Mouse (Mus musculus) gastrocnemius, postnatal 14 days (tissue): ENCODE data around the gene Abcf2. TPM values are rescaled to one million over a fixed set of nuclear protein-coding genes. Genes with fewer than 3 reads are reported as not detected.

Source experiments
- DNase-seq: peaks from one replicate; pipeline ENCODE4 v3.0.0; 2021; ENCODE audit warnings: mixed read lengths
- intact Hi-C: fragments of 180-260 bp; cut with DNase I; formaldehyde crosslinking; loops from one replicate; pipeline ENCODE4 v1.15.1; 2025; ENCODE audit warnings: low total_unique reads
- long read RNA-seq, 2 experiments: library from polyadenylated mRNA; stranded (forward); transcript quantifications; one replicate each; pipeline ENCODE4 v2.0.0; 2021
- total RNA-seq, 2 experiments: library from RNA; stranded (reverse); gene quantifications; 2 replicates each; pipeline ENCODE4 v1.2.3; 2021

Abcf2 gene
- total RNA-seq = 10 to 100 TPM; 78.5 to 84.4 TPM
- long read RNA-seq, experiment 1, transcript Abcf2-201 (14 exons, 2,569 nt) = major isoform, 178 of 230 reads
- long read RNA-seq, experiment 1, partial matches to known transcripts = 25 of 230 reads
- long read RNA-seq, experiment 1, other reads (novel, unspliced or antisense) = 27 of 230 reads
- long read RNA-seq, experiment 2, transcript Abcf2-201 (14 exons, 2,569 nt) = major isoform, 190 of 230 reads
- long read RNA-seq, experiment 2, partial matches to known transcripts = 19 of 230 reads
- long read RNA-seq, experiment 2, other reads (novel, unspliced or antisense) = 21 of 230 reads

- intact Hi-C loops = no loop called here
- DNase-seq = peak; percentile 100
Observed at GRCm38 (mm10) chr5:24577183-24577929, at the start of gene Abcf2. Abcf2 (minus strand) TSS chr5:24577467.

GRCm38 (mm10) chr5:24624822-24625120 is 47.5 kb upstream of the Abcf2 start:
- intact Hi-C loops = no loop called here
- DNase-seq = no peak

- DNase-seq = peak; percentile 50
Observed at GRCm38 (mm10) chr5:24623986-24624821, 46.9 kb upstream of the Abcf2 start, which contains the start of gene Smarcd3. Smarcd3 (minus strand) TSS chr5:24624411.

GRCm38 (mm10) chr5:24623041-24623985 is 46.0 kb upstream of the Abcf2 start:
- no peak for DNase-seq
- intact Hi-C loops = no loop called here

More at GRCm38 (mm10) chr5:24623986-24624821, 46.9 kb upstream of the Abcf2 start, which contains the start of gene Smarcd3:
- intact Hi-C loops = no loop called here

- DNase-seq = no peak
- intact Hi-C loops = no loop called here
Observed at GRCm38 (mm10) chr5:24622386-24623040, 45.2 kb upstream of the Abcf2 start.

GRCm38 (mm10) chr5:24620626-24621025 is 43.4 kb upstream of the Abcf2 start:
- DNase-seq = no peak
- intact Hi-C loops = no loop called here

- no peak for DNase-seq
- intact Hi-C loops = no loop called here
Observed at GRCm38 (mm10) chr5:24620116-24620515, 42.8 kb upstream of the Abcf2 start.

- intact Hi-C loops = no loop called here
Observed at GRCm38 (mm10) chr5:24618921-24619320, 41.7 kb upstream of the Abcf2 start.

GRCm38 (mm10) chr5:24615097-24615496 is 37.8 kb upstream of the Abcf2 start:
- no peak for DNase-seq
- intact Hi-C loops = no loop called here

More at GRCm38 (mm10) chr5:24618921-24619320, 41.7 kb upstream of the Abcf2 start:
- DNase-seq = no peak

- intact Hi-C loops = no loop called here
- DNase-seq = no peak
Observed at GRCm38 (mm10) chr5:24612302-24612649, 35.0 kb upstream of the Abcf2 start.

GRCm38 (mm10) chr5:24611366-24612301 is 34.4 kb upstream of the Abcf2 start:
- no peak for DNase-seq
- intact Hi-C loops = no loop called here

GRCm38 (mm10) chr5:24609388-24609787 is 32.1 kb upstream of the Abcf2 start:
- DNase-seq = no peak
- intact Hi-C loops = no loop called here

- DNase-seq = no peak
- intact Hi-C loops = no loop called here
Observed at GRCm38 (mm10) chr5:24605980-24606665, 28.9 kb upstream of the Abcf2 start.

- intact Hi-C loops = no loop called here
- DNase-seq = no peak
Observed at GRCm38 (mm10) chr5:24605321-24605979, 28.2 kb upstream of the Abcf2 start.

- DNase-seq = peak; percentile 96
- intact Hi-C loops = no loop called here
Observed at GRCm38 (mm10) chr5:24604656-24605100, 27.4 kb upstream of the Abcf2 start.

- no peak for DNase-seq
- intact Hi-C loops = no loop called here
Observed at GRCm38 (mm10) chr5:24604080-24604655, 26.9 kb upstream of the Abcf2 start.
